Mouse (Mus musculus) ES-Bruce4 (cell line): ENCODE measurements around the gene Sh3d19. TPM values are rescaled to one million over a fixed set of nuclear protein-coding genes. Genes with fewer than 3 reads are reported as not detected.

ENCODE experiments used
- H3K27ac ChIP-seq: 2 replicates; pipeline ENCODE4 v1.5.1; 2012; ENCODE audit warnings: low read length, inconsistent platforms; ENCODE audit not compliant: insufficient read depth
- H3K27me3 ChIP-seq: 2 replicates; pipeline ENCODE4 v1.6.1; 2012; ENCODE audit warnings: mild to moderate bottlenecking, low read length, inconsistent platforms; ENCODE audit not compliant: control insufficient read depth, poor library complexity, insufficient read depth, severe bottlenecking
- H3K36me3 ChIP-seq: 2 replicates; pipeline ENCODE4 v1.6.1; 2012; ENCODE audit warnings: inconsistent platforms, mild to moderate bottlenecking, low read length, moderate library complexity; ENCODE audit not compliant: control insufficient read depth, poor library complexity, insufficient read depth, severe bottlenecking
- H3K4me1 ChIP-seq: one replicate; pipeline ENCODE4 v1.8.1; 2011; ENCODE audit warnings: low read length; ENCODE audit not compliant: control insufficient read depth, insufficient read depth
- H3K4me3 ChIP-seq: 2 replicates; pipeline ENCODE4 v1.5.1; 2011; ENCODE audit warnings: low read depth, mild to moderate bottlenecking, low read length
- H3K9ac ChIP-seq: 2 replicates; pipeline ENCODE4 v1.6.1; 2012; ENCODE audit warnings: low read depth, mild to moderate bottlenecking, inconsistent platforms; ENCODE audit not compliant: poor library complexity, severe bottlenecking
- H3K9me3 ChIP-seq: replicated peaks from 2 replicates; pipeline ENCODE4 v1.6.1; 2012; ENCODE audit warnings: mild to moderate bottlenecking, low read length, inconsistent platforms; ENCODE audit not compliant: control insufficient read depth, poor library complexity, insufficient read depth, severe bottlenecking
- CTCF ChIP-seq: IDR thresholded peaks from one replicate; pipeline ENCODE4 v1.8.1; 2011; ENCODE audit warnings: low read depth, low read length
- EP300 ChIP-seq: IDR thresholded peaks from 2 replicates; pipeline ENCODE4 v1.6.1; 2011; ENCODE audit warnings: low read depth, low read length; ENCODE audit not compliant: insufficient read depth
- POLR2A ChIP-seq: IDR thresholded peaks from one replicate; pipeline ENCODE4 v1.8.1; 2011; ENCODE audit warnings: low read length; ENCODE audit not compliant: insufficient read depth
- polyA plus RNA-seq: library from polyadenylated mRNA; stranded (reverse); fragments of >200 nt; gene quantifications from 2 replicates; pipeline ENCODE4 v1.2.4, GENCODE M21; 2011; ENCODE audit warnings: low read depth; ENCODE audit not compliant: missing spikeins, insufficient read depth, insufficient read length

Gene Sh3d19
- polyA plus RNA-seq, 1 experiment, result 46.6 TPM

GRCm38 (mm10) chr3:85928140-85928611, 42.7 kb upstream of the Sh3d19 start:
- no peak overlapping the region for H3K4me3 ChIP-seq
- no peaks in the 10 kb centered on the region for H3K9me3 ChIP-seq
- H3K9ac ChIP-seq, result no peak overlapping the region
- H3K27ac ChIP-seq, result no peak overlapping the region
- H3K4me1 ChIP-seq, result no peaks in the 10 kb centered on the region
- H3K27me3 ChIP-seq, result no peaks in the 10 kb centered on the region
- TF ChIP-seq POLR2A (no peak), CTCF (no peak), EP300 (no peak)
- H3K36me3 ChIP-seq, result no peaks in the 10 kb centered on the region

GRCm38 (mm10) chr3:85929711-85930110, 41.2 kb upstream of the Sh3d19 start:
- no peak overlapping the region for H3K9ac ChIP-seq
- H3K36me3 ChIP-seq, result no peaks in the 10 kb centered on the region
- H3K27ac ChIP-seq, result no peak overlapping the region
- H3K4me3 ChIP-seq, result no peak overlapping the region
- H3K9me3 ChIP-seq, result no peaks in the 10 kb centered on the region
- TF ChIP-seq EP300 (no peak), POLR2A (no peak), CTCF (no peak)
- H3K4me1 ChIP-seq, result no peaks in the 10 kb centered on the region
- H3K27me3 ChIP-seq, result no peaks in the 10 kb centered on the region

- H3K9me3 ChIP-seq, result no peaks in the 10 kb centered on the region
Measured at GRCm38 (mm10) chr3:85930671-85931255, 40.1 kb upstream of the Sh3d19 start.

GRCm38 (mm10) chr3:85931859-85932258, 39.0 kb upstream of the Sh3d19 start:
- H3K27ac ChIP-seq, result no peak overlapping the region
- no peak overlapping the region for H3K9ac ChIP-seq
- H3K36me3 ChIP-seq, result no peaks in the 10 kb centered on the region
- no peaks in the 10 kb centered on the region for H3K9me3 ChIP-seq
- no peaks in the 10 kb centered on the region for H3K4me1 ChIP-seq
- TF ChIP-seq POLR2A (no peak), CTCF (no peak), EP300 (no peak)
- no peaks in the 10 kb centered on the region for H3K27me3 ChIP-seq
- H3K4me3 ChIP-seq, result no peak overlapping the region

More at GRCm38 (mm10) chr3:85930671-85931255, 40.1 kb upstream of the Sh3d19 start:
- TF ChIP-seq POLR2A (no peak), EP300 (no peak), CTCF (no peak)
- no peaks in the 10 kb centered on the region for H3K36me3 ChIP-seq
- H3K4me3 ChIP-seq, result no peak overlapping the region
- H3K9ac ChIP-seq, result no peak overlapping the region
- no peaks in the 10 kb centered on the region for H3K27me3 ChIP-seq
- no peaks in the 10 kb centered on the region for H3K4me1 ChIP-seq
- no peak overlapping the region for H3K27ac ChIP-seq

GRCm38 (mm10) chr3:85933586-85933985, 37.3 kb upstream of the Sh3d19 start:
- no peak overlapping the region for H3K4me3 ChIP-seq
- H3K4me1 ChIP-seq, result no peaks in the 10 kb centered on the region
- TF ChIP-seq POLR2A (no peak), EP300 (no peak), CTCF (no peak)
- H3K9me3 ChIP-seq, result no peaks in the 10 kb centered on the region
- H3K36me3 ChIP-seq, result no peaks in the 10 kb centered on the region
- H3K27me3 ChIP-seq, result no peaks in the 10 kb centered on the region
- no peak overlapping the region for H3K9ac ChIP-seq
- H3K27ac ChIP-seq, result no peak overlapping the region

- TF ChIP-seq CTCF (no peak), EP300 (no peak), POLR2A (no peak)
- Histone ChIP-seq H3K9me3 (no peaks in the 10 kb centered on the region), H3K36me3 (no peaks in the 10 kb centered on the region), H3K4me1 (no peaks in the 10 kb centered on the region), H3K27me3 (no peaks in the 10 kb centered on the region), H3K27ac (no peak overlapping the region), H3K4me3 (no peak overlapping the region), H3K9ac (no peak overlapping the region)
Measured at GRCm38 (mm10) chr3:85950914-85951313, 20.0 kb upstream of the Sh3d19 start.
